Mouse (Mus musculus) CD4-positive naive resting alpha-beta T cell, adult 57 days (primary cell): Measurements from ENCODE around the gene Olfr566. TPM values are rescaled to one million over a fixed set of nuclear protein-coding genes. Genes with fewer than 3 reads are reported as not detected.

Experiments
- total RNA-seq: library from RNA; stranded (reverse); gene quantifications from one replicate; pipeline ENCODE4 v1.2.4, GENCODE M21; 2023

Olfr566 gene
- not detected for total RNA-seq

DNA sequence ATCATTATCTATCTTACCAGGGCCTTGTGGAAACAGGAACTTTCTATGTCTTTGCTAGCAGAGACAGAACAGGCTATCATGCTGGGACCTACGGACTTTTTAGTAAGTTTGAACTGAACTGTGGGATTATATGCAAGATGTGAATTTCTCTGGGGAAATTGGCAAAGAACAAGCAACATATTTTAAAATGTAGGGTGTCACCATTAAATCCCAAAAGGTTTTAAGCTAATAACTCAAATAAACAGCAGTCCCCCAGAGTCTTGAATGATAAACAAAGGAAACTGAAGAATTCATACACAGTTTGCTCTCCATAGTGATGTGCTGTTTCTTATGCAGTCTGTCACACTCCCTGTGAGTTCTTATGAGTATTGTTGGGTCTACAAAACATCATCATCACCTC is at the start of gene Olfr566:
Olfr566 (minus strand) TSS at position 101 of the 400 bp plus-strand sequence.

GRCm38 (mm10) chr7:102890782-102891181 is 32.2 kb upstream of the Olfr566 start, which contains the start of gene Olfr569:
Gene Olfr569 (minus strand): TSS chr7:102890882.

DNA sequence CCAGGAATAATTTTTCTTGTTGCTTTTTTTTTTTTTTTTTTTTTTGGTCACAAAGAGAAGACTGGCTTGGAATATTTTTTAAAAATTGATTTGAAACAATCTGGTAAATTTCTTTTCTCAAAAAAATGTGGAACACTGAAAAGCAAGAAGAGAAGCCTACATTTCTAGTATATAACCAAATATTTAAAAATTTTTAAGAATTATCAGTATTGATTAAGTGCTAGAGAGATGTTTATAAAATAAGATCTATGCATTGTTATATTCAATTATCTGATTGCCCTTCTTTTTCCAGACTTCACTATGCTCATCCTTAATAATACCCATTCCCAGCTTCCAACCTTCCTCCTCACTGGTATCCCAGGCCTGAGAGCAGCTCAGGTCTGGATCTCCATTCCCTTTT is 18.3 kb upstream of the Olfr566 start, which contains the start of gene Olfr568:
Olfr568 (plus strand) TSS at position 301 of the 400 bp plus-strand sequence.

Other genes with a start within 250 kb of the Olfr566 start
- gene Olfr553, start 240.5 kb downstream of the Olfr566 start, total RNA-seq: not detected
- not detected for gene Olfr554, start 220.3 kb downstream of the Olfr566 start, total RNA-seq
- gene Olfr555, start 199.9 kb downstream of the Olfr566 start, total RNA-seq: not detected
- not detected for gene Olfr556, start 193.9 kb downstream of the Olfr566 start, total RNA-seq
- 11.6 TPM for gene Trim68, start 171.4 kb downstream of the Olfr566 start, total RNA-seq
- not detected for gene Olfr557, start 162.9 kb downstream of the Olfr566 start, total RNA-seq
- not detected for gene Olfr558, start 156.6 kb downstream of the Olfr566 start, total RNA-seq
- gene Olfr33, start 139.7 kb downstream of the Olfr566 start, total RNA-seq: not detected
- not detected for gene Olfr559, start 131.3 kb downstream of the Olfr566 start, total RNA-seq
- not detected for gene Olfr560, start 99.4 kb downstream of the Olfr566 start, total RNA-seq
- gene Olfr78, start 99.3 kb downstream of the Olfr566 start, total RNA-seq: not detected
- gene Olfr561, start 87.5 kb downstream of the Olfr566 start, total RNA-seq: not detected
- not detected for gene Olfr564, start 55.3 kb downstream of the Olfr566 start, total RNA-seq
- not detected for gene Olfr568, start 18.4 kb upstream of the Olfr566 start, total RNA-seq
- gene Olfr569, start 32.1 kb upstream of the Olfr566 start, total RNA-seq: not detected
- gene Olfr570, start 35.8 kb upstream of the Olfr566 start, total RNA-seq: not detected
- gene Olfr571, start 58.8 kb upstream of the Olfr566 start, total RNA-seq: not detected
- gene Olfr572, start 65.6 kb upstream of the Olfr566 start, total RNA-seq: not detected
- not detected for gene Olfr573-ps1, start 83.8 kb upstream of the Olfr566 start, total RNA-seq
- not detected for gene Olfr574, start 89.7 kb upstream of the Olfr566 start, total RNA-seq
- not detected for gene Olfr575, start 100.0 kb upstream of the Olfr566 start, total RNA-seq
- gene Olfr576, start 103.9 kb upstream of the Olfr566 start, total RNA-seq: not detected
- not detected for gene Olfr577, start 117.2 kb upstream of the Olfr566 start, total RNA-seq
- not detected for gene Olfr578, start 130.6 kb upstream of the Olfr566 start, total RNA-seq
- gene Olfr582, start 179.3 kb upstream of the Olfr566 start, total RNA-seq: not detected
- not detected for gene Olfr583, start 192.5 kb upstream of the Olfr566 start, total RNA-seq
- gene Olfr584, start 223.1 kb upstream of the Olfr566 start, total RNA-seq: not detected
- not detected for gene Olfr585, start 239.0 kb upstream of the Olfr566 start, total RNA-seq